Mouse (Mus musculus) liver, embryonic 14.5 days (tissue): ENCODE data around the gene Fut1. TPM values are rescaled to one million over a fixed set of nuclear protein-coding genes. Genes with fewer than 3 reads are reported as not detected.
A peak's percentile ranks its signal among the peaks of the same experiment; 100 is the strongest.

Experiments used
- ATAC-seq: fragments of 200-750 bp; cut with Nextera tagmentation; 2 replicates; pipeline ENCODE4 v1.8.0; 2017; ENCODE audit warnings: moderate number of reproducible peaks, mild to moderate bottlenecking, moderate library complexity; ENCODE audit not compliant: insufficient read depth
- DNase-seq, 3 experiments: peaks; one replicate each; pipeline ENCODE4 v3.0.0-alpha.2; 2012 to 2013; ENCODE audit warnings: low read depth in 3 of 3, low spot score in 3 of 3
- H3K27ac ChIP-seq: fragments of 300-500 bp; sonication (generic); 2 replicates; pipeline ENCODE4 v1.5.1; 2014; ENCODE audit warnings: moderate library complexity, mild to moderate bottlenecking, control low read depth, inconsistent platforms
- H3K27me3 ChIP-seq: fragments of 300-500 bp; sonication (generic); 2 replicates; pipeline ENCODE4 v1.6.1; 2014; ENCODE audit warnings: mild to moderate bottlenecking, low read length, moderate library complexity; ENCODE audit not compliant: control insufficient read depth, insufficient read depth
- H3K36me3 ChIP-seq: fragments of 300-500 bp; sonication (generic); replicated peaks from 2 replicates; pipeline ENCODE4 v1.6.1; 2014; ENCODE audit warnings: low read depth; ENCODE audit not compliant: control insufficient read depth, insufficient read depth
- H3K4me1 ChIP-seq, 2 experiments: fragments of 200-500 bp in 1 of 2; fragments of 300-500 bp in 1 of 2; sonication (generic) in 1 of 2; replicated peaks; 2 replicates each; pipeline ENCODE4 v1.6.1; 2012 to 2014; ENCODE audit warnings: antibody characterized with exemption in 1 of 2, inconsistent platforms in 1 of 2, low read length in 1 of 2; ENCODE audit not compliant: control insufficient read depth in 2 of 2, insufficient read depth in 2 of 2
- H3K4me2 ChIP-seq: fragments of 300-500 bp; sonication (generic); 2 replicates; pipeline ENCODE4 v1.6.1; 2014; ENCODE audit warnings: low read depth, mild to moderate bottlenecking, control low read depth, moderate library complexity
- H3K4me3 ChIP-seq, 2 experiments: fragments of 200-500 bp in 1 of 2; fragments of 300-500 bp in 1 of 2; sonication (generic) in 1 of 2; 2 replicates each; pipeline ENCODE4 v1.5.1; 2012 to 2014; ENCODE audit warnings: low read depth in 2 of 2, low read length in 2 of 2, mild to moderate bottlenecking in 2 of 2, control low read depth in 1 of 2, inconsistent platforms in 1 of 2, moderate library complexity in 1 of 2; ENCODE audit not compliant: insufficient read depth in 1 of 2
- H3K9ac ChIP-seq: fragments of 300-500 bp; sonication (generic); replicated peaks from 2 replicates; pipeline ENCODE4 v1.6.1; 2014; ENCODE audit warnings: mild to moderate bottlenecking, control low read depth, moderate library complexity
- H3K9me3 ChIP-seq: fragments of 300-500 bp; sonication (generic); 2 replicates; pipeline ENCODE4 v1.6.1; 2016; ENCODE audit warnings: low read length, mixed read lengths; ENCODE audit not compliant: control insufficient read depth
- CTCF ChIP-seq: IDR thresholded peaks from 2 replicates; pipeline ENCODE4 v1.5.1; 2016; ENCODE audit warnings: antibody characterized with exemption, low read depth, control low read depth
- EP300 ChIP-seq: IDR thresholded peaks from 2 replicates; pipeline ENCODE4 v1.6.1; 2016; ENCODE audit warnings: antibody characterized with exemption, low read depth
- WGBS: fragments of 180-500 bp; shearing (Covaris S2); extraction: QIAGEN DNeasy Blood & Tissue Kit; methylation state at CpG from one replicate; pipeline ENCODE4 v1.1.7; 2014; ENCODE audit not compliant: insufficient replicate concordance; 5-methylcytosine and 5-hydroxymethylcytosine counted together
- polyA plus RNA-seq, 2 experiments: library from polyadenylated mRNA; depleted of rRNA in 1 of 2; stranded (reverse) in 1 of 2; unstranded in 1 of 2; fragments of >200 nt; fragmentation: Nextera tagmentation in 1 of 2; extraction: Ambion mirVana in 1 of 2; gene quantifications; 2 replicates each; pipeline versions ENCODE4 v1.2.1 to v1.2.3; 2012 to 2014

The Fut1 gene
- polyA plus RNA-seq, 2 experiments, result not detected

GRCm38 (mm10) chr7:45667761-45668160 is 50.7 kb downstream of the Fut1 start:
- ATAC-seq, result no peak
- no peak overlapping the region for H3K4me2 ChIP-seq
- H3K36me3 ChIP-seq, result no peaks in the 10 kb centered on the region
- no peak overlapping the region for H3K27ac ChIP-seq
- no peak overlapping the region for H3K9ac ChIP-seq
- no peak overlapping the region for H3K4me3 ChIP-seq
- no peaks in the 10 kb centered on the region for H3K9me3 ChIP-seq
- no peak for DNase-seq
- TF ChIP-seq EP300 (no peak), CTCF (no peak)
- no peaks in the 10 kb centered on the region for H3K27me3 ChIP-seq
- 84% methylated on average over 14 of the region's 14 CpGs for WGBS
- H3K4me1 ChIP-seq, result peaks cover 0 to 5% of the 10 kb centered on the region in 2 experiments; a peak in 1 of 4 replicates

GRCm38 (mm10) chr7:45668921-45669320 is 51.8 kb downstream of the Fut1 start:
- no peak for DNase-seq
- Histone ChIP-seq H3K4me2 (no peak overlapping the region), H3K9ac (no peak overlapping the region), H3K4me3 (no peak overlapping the region), H3K27ac (no peak overlapping the region), H3K4me1 (peaks cover 0 to 5% of the 10 kb centered on the region in 2 experiments; a peak in 1 of 4 replicates), H3K27me3 (no peaks in the 10 kb centered on the region), H3K9me3 (no peaks in the 10 kb centered on the region), H3K36me3 (no peaks in the 10 kb centered on the region)
- WGBS, result 82% methylated on average over 9 of the region's 9 CpGs
- ATAC-seq, result no peak
- peak; percentile 41 for TF ChIP-seq CTCF
- TF ChIP-seq EP300, result no peak

Other genes with a start within 250 kb of the Fut1 start
Only the 30 nearest of the 35 such genes appear.
- gene Ntf5, start 203.6 kb upstream of the Fut1 start, polyA plus RNA-seq (2012; rRNA removed), result 0.04 and 0.20 TPM in 2 replicates
- gene Ntf5, start 203.6 kb upstream of the Fut1 start, polyA plus RNA-seq (2014; fragmentation: Nextera tagmentation; extraction: Ambion mirVana), result 0.18 and 0.19 TPM in 2 replicates
- gene Lhb, start 196.5 kb upstream of the Fut1 start, polyA plus RNA-seq (2012; rRNA removed), result not detected in 2 replicates
- not detected in 2 replicates for gene Lhb, start 196.5 kb upstream of the Fut1 start, polyA plus RNA-seq (2014; fragmentation: Nextera tagmentation; extraction: Ambion mirVana)
- gene Gys1, start 182.4 kb upstream of the Fut1 start, polyA plus RNA-seq (2012; rRNA removed), result 3.2 and 3.6 TPM in 2 replicates
- 2.8 and 3.1 TPM in 2 replicates for gene Gys1, start 182.4 kb upstream of the Fut1 start, polyA plus RNA-seq (2014; fragmentation: Nextera tagmentation; extraction: Ambion mirVana)
- gene Ruvbl2, start 179.2 kb upstream of the Fut1 start, polyA plus RNA-seq (2012; rRNA removed), result 65.7 and 69.5 TPM in 2 replicates
- 67.5 and 82.7 TPM in 2 replicates for gene Ruvbl2, start 179.2 kb upstream of the Fut1 start, polyA plus RNA-seq (2014; fragmentation: Nextera tagmentation; extraction: Ambion mirVana)
- gene Ftl1, start 157.4 kb upstream of the Fut1 start, polyA plus RNA-seq (2012; rRNA removed), result 1,846 and 1,956 TPM in 2 replicates
- gene Ftl1, start 157.4 kb upstream of the Fut1 start, polyA plus RNA-seq (2014; fragmentation: Nextera tagmentation; extraction: Ambion mirVana), result 4,811 and 5,161 TPM in 2 replicates
- 57.9 and 68.5 TPM in 2 replicates for gene Bax, start 150.4 kb upstream of the Fut1 start, polyA plus RNA-seq (2012; rRNA removed)
- gene Bax, start 150.4 kb upstream of the Fut1 start, polyA plus RNA-seq (2014; fragmentation: Nextera tagmentation; extraction: Ambion mirVana), result 49.7 and 62.4 TPM in 2 replicates
- gene Tulp2, start 135.4 kb upstream of the Fut1 start, polyA plus RNA-seq (2012; rRNA removed), result 0.06 and 0.13 TPM in 2 replicates
- gene Tulp2, start 135.4 kb upstream of the Fut1 start, polyA plus RNA-seq (2014; fragmentation: Nextera tagmentation; extraction: Ambion mirVana), result 0.47 and 0.57 TPM in 2 replicates
- gene Gm45808, start 130.5 kb upstream of the Fut1 start, polyA plus RNA-seq (2012; rRNA removed), result not detected in 2 replicates
- 0.20 TPM in 1 of 2 replicates, not detected in the other for gene Gm45808, start 130.5 kb upstream of the Fut1 start, polyA plus RNA-seq (2014; fragmentation: Nextera tagmentation; extraction: Ambion mirVana)
- gene Dhdh, start 128.5 kb upstream of the Fut1 start, polyA plus RNA-seq (2012; rRNA removed), result 1.5 and 2.2 TPM in 2 replicates
- gene Dhdh, start 128.5 kb upstream of the Fut1 start, polyA plus RNA-seq (2014; fragmentation: Nextera tagmentation; extraction: Ambion mirVana), result 1.6 and 1.8 TPM in 2 replicates
- 48.2 and 58.8 TPM in 2 replicates for gene Nucb1, start 106.9 kb upstream of the Fut1 start, polyA plus RNA-seq (2012; rRNA removed)
- 81.7 and 97.2 TPM in 2 replicates for gene Nucb1, start 106.9 kb upstream of the Fut1 start, polyA plus RNA-seq (2014; fragmentation: Nextera tagmentation; extraction: Ambion mirVana)
- 79.3 and 140 TPM in 2 replicates for gene Ppp1r15a, start 91.0 kb upstream of the Fut1 start, polyA plus RNA-seq (2012; rRNA removed)
- 165 and 183 TPM in 2 replicates for gene Ppp1r15a, start 91.0 kb upstream of the Fut1 start, polyA plus RNA-seq (2014; fragmentation: Nextera tagmentation; extraction: Ambion mirVana)
- 0.52 and 0.90 TPM in 2 replicates for gene Plekha4, start 91.0 kb upstream of the Fut1 start, polyA plus RNA-seq (2012; rRNA removed)
- 0.40 and 0.41 TPM in 2 replicates for gene Plekha4, start 91.0 kb upstream of the Fut1 start, polyA plus RNA-seq (2014; fragmentation: Nextera tagmentation; extraction: Ambion mirVana)
- gene Hsd17b14, start 62.4 kb upstream of the Fut1 start, polyA plus RNA-seq (2012; rRNA removed), result 0.95 and 2.1 TPM in 2 replicates
- gene Hsd17b14, start 62.4 kb upstream of the Fut1 start, polyA plus RNA-seq (2014; fragmentation: Nextera tagmentation; extraction: Ambion mirVana), result 1.2 and 2.5 TPM in 2 replicates
- 38.8 and 40.6 TPM in 2 replicates for gene Bcat2, start 47.1 kb upstream of the Fut1 start, polyA plus RNA-seq (2012; rRNA removed)
- gene Bcat2, start 47.1 kb upstream of the Fut1 start, polyA plus RNA-seq (2014; fragmentation: Nextera tagmentation; extraction: Ambion mirVana), result 35.9 and 39.4 TPM in 2 replicates
- gene Fgf21, start 1.8 kb upstream of the Fut1 start, polyA plus RNA-seq (2012; rRNA removed), result not detected in 2 replicates
- gene Fgf21, start 1.8 kb upstream of the Fut1 start, polyA plus RNA-seq (2014; fragmentation: Nextera tagmentation; extraction: Ambion mirVana), result not detected in 2 replicates
- gene Izumo1, start 4.5 kb downstream of the Fut1 start, polyA plus RNA-seq (2012; rRNA removed), result 0.10 and 0.15 TPM in 2 replicates
- 0.09 TPM in 1 of 2 replicates, not detected in the other for gene Izumo1, start 4.5 kb downstream of the Fut1 start, polyA plus RNA-seq (2014; fragmentation: Nextera tagmentation; extraction: Ambion mirVana)
- 2.2 and 2.6 TPM in 2 replicates for gene Rasip1, start 10.2 kb downstream of the Fut1 start, polyA plus RNA-seq (2012; rRNA removed)
- gene Rasip1, start 10.2 kb downstream of the Fut1 start, polyA plus RNA-seq (2014; fragmentation: Nextera tagmentation; extraction: Ambion mirVana), result 1.3 and 2.6 TPM in 2 replicates
- 0.25 and 0.56 TPM in 2 replicates for gene Mamstr, start 22.7 kb downstream of the Fut1 start, polyA plus RNA-seq (2012; rRNA removed)
- gene Mamstr, start 22.7 kb downstream of the Fut1 start, polyA plus RNA-seq (2014; fragmentation: Nextera tagmentation; extraction: Ambion mirVana), result 0.18 TPM in 1 of 2 replicates, not detected in the other
- 0.17 TPM in 1 of 2 replicates, not detected in the other for gene Fut2, start 49.1 kb downstream of the Fut1 start, polyA plus RNA-seq (2012; rRNA removed)
- gene Fut2, start 49.1 kb downstream of the Fut1 start, polyA plus RNA-seq (2014; fragmentation: Nextera tagmentation; extraction: Ambion mirVana), result not detected in 2 replicates
- gene Ntn5, start 66.7 kb downstream of the Fut1 start, polyA plus RNA-seq (2012; rRNA removed), result 0.04 TPM in 1 of 2 replicates, not detected in the other
- gene Ntn5, start 66.7 kb downstream of the Fut1 start, polyA plus RNA-seq (2014; fragmentation: Nextera tagmentation; extraction: Ambion mirVana), result not detected in 2 replicates
- gene Sec1, start 77.1 kb downstream of the Fut1 start, polyA plus RNA-seq (2012; rRNA removed), result 0.02 and 0.03 TPM in 2 replicates
- not detected in 2 replicates for gene Sec1, start 77.1 kb downstream of the Fut1 start, polyA plus RNA-seq (2014; fragmentation: Nextera tagmentation; extraction: Ambion mirVana)
- gene Car11, start 82.6 kb downstream of the Fut1 start, polyA plus RNA-seq (2012; rRNA removed), result 0.23 and 0.58 TPM in 2 replicates
- gene Car11, start 82.6 kb downstream of the Fut1 start, polyA plus RNA-seq (2014; fragmentation: Nextera tagmentation; extraction: Ambion mirVana), result 0.42 and 0.44 TPM in 2 replicates
- gene Dbp, start 87.8 kb downstream of the Fut1 start, polyA plus RNA-seq (2012; rRNA removed), result 0.69 and 0.80 TPM in 2 replicates
- gene Dbp, start 87.8 kb downstream of the Fut1 start, polyA plus RNA-seq (2014; fragmentation: Nextera tagmentation; extraction: Ambion mirVana), result 0.51 and 0.54 TPM in 2 replicates
- 499 and 605 TPM in 2 replicates for gene Rpl18, start 98.2 kb downstream of the Fut1 start, polyA plus RNA-seq (2012; rRNA removed)
- gene Rpl18, start 98.2 kb downstream of the Fut1 start, polyA plus RNA-seq (2014; fragmentation: Nextera tagmentation; extraction: Ambion mirVana), result 832 and 846 TPM in 2 replicates
- 7.6 and 9.1 TPM in 2 replicates for gene Sphk2, start 100.7 kb downstream of the Fut1 start, polyA plus RNA-seq (2012; rRNA removed)
- 5.8 and 9.0 TPM in 2 replicates for gene Sphk2, start 100.7 kb downstream of the Fut1 start, polyA plus RNA-seq (2014; fragmentation: Nextera tagmentation; extraction: Ambion mirVana)
- 0.31 and 0.32 TPM in 2 replicates for gene Fam83e, start 103.9 kb downstream of the Fut1 start, polyA plus RNA-seq (2012; rRNA removed)
- 0.14 and 0.32 TPM in 2 replicates for gene Fam83e, start 103.9 kb downstream of the Fut1 start, polyA plus RNA-seq (2014; fragmentation: Nextera tagmentation; extraction: Ambion mirVana)
- gene Spaca4, start 108.5 kb downstream of the Fut1 start, polyA plus RNA-seq (2012; rRNA removed), result not detected in 2 replicates
- not detected in 2 replicates for gene Spaca4, start 108.5 kb downstream of the Fut1 start, polyA plus RNA-seq (2014; fragmentation: Nextera tagmentation; extraction: Ambion mirVana)
- gene Lmtk3, start 166.4 kb downstream of the Fut1 start, polyA plus RNA-seq (2012; rRNA removed), result 0.18 and 0.48 TPM in 2 replicates
- gene Lmtk3, start 166.4 kb downstream of the Fut1 start, polyA plus RNA-seq (2014; fragmentation: Nextera tagmentation; extraction: Ambion mirVana), result not detected in 2 replicates
- gene Sult2b1, start 167.4 kb downstream of the Fut1 start, polyA plus RNA-seq (2012; rRNA removed), result 0.06 and 0.35 TPM in 2 replicates
- gene Sult2b1, start 167.4 kb downstream of the Fut1 start, polyA plus RNA-seq (2014; fragmentation: Nextera tagmentation; extraction: Ambion mirVana), result 0.15 and 0.43 TPM in 2 replicates
- gene Cyth2, start 197.3 kb downstream of the Fut1 start, polyA plus RNA-seq (2012; rRNA removed), result 14.5 and 19.4 TPM in 2 replicates
- gene Cyth2, start 197.3 kb downstream of the Fut1 start, polyA plus RNA-seq (2014; fragmentation: Nextera tagmentation; extraction: Ambion mirVana), result 23.0 and 26.5 TPM in 2 replicates